Mouse (Mus musculus): Measurements from ENCODE around the gene Polh.

Polh gene

DNA sequence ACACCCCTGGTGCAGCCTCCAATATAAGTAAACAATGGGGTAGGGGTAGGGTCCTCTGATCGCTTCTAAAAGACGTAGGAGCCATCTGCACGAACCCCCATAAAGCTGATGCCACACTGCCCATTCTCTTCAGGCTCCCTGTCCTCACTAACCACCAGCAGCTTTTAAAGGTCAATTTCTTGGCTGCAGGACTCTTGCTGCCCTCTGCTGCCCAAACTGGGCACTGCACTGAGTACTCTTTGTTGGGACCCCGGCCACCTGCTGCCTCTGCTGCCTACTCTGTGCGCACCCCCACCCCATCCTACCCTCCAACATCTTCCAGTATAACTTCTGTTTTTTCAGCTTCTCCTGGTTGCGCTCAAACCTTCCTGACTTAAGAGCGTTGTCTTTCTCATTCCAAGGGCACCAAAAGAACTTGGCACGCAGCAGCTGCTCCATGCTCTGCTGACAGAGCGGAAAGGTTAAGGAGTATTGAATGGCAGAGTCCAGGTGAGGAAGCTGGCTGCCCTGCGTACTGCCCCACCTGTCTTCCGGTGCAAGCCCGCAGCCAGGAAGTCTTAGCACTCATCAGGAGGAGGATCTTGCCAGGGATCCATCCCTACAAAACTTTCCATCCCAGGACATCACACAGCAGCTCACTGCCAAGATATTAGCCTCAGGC, 70.3 kb downstream of the Polh start:
- peak; percentile 58 to 62 for DNase-seq (ENCODE audit: low spot score in 2 of 2)

DNA sequence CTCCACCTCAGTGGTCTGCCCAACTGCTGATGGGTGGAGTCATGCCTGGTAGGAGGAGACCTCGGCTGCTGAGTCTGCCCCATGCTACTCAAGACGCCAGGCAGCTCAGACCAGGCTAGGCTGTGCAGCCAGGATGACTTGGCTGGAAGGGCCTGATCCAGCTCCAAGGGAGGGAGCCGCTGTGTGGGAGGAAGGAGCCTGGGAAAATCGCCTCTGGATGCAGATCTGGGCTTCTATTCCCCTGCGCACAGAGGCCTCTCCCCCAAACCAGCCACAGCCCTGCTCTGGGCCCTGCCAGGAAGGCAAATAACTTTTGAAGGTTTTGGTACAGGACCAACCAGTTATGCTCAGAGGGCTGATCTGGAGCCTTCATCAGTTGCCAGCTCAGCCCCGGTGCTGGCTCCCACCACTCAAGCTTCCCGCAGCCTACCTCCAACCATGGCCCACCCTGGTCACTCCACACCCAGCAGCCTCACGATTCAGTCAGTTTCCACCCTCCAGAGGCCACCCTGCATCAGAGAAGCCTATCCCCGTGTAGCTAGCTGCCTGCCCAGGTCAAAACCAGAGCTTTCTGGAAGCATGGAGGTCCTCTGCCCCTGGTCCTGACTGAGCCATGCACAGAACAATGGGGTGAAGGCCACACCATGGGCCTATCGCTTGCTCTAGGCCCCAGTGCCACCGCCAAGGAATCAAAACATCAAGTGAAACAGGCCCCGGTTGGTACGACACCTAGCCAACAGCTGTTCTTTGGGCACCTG, 72.5 kb downstream of the Polh start:
- peak; percentile 49 to 75 for DNase-seq (ENCODE audit: low spot score in 2 of 2)

DNA sequence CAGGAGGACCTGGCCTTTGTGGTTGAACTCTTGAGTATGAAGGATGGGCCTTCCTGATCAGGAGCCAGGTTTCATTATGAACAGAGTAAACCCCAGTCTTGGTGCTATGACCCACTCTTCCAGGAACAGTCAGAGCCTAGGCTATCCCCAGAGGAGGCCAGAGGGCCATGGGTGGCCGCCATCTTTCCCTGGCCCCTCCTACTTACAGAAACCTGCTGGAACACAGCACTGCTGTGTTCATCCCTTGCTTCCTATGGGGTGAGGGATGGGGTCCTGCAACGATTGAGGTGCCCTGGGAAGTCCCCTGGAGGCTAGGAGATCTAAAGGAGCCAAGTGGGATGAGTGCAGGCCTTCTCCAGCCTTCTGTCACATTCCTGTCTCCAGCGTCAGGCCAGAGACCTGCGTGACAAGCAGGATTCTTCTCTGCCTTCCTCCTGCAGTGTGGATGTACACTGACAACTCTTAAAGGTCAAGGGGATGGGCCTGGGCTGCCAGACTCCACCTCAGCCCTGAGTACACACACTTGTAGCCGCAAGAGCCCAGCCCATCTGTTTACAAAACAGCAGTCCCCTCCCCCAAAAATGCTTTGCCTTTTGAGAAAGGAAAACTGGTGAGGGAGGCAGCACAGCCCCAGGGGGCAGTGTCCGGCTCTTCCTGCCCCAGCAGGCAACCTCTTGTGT, 74.5 kb downstream of the Polh start:
- DNase-seq (ENCODE audit: low spot score in 2 of 2) = no peak

DNA sequence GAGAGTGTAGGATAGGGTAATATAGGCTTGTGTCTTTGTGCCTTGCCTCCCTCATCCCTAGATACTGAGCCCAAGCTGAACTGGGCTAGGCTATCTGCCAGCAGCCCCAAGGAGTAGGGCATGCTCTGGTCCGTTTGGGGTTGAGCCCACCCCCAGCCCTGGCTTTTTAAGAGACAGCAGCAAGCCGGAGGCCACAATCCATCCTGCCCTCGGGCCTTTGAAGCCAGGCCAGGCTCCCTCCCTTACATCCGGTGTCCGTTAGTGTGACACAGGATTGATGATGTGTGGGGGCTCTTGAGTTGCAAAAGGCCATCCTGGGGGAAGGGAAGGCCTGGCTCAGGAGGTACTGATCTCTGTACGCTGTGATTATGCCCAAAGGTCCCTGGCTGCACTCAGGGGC, 75.8 kb downstream of the Polh start:
- DNase-seq (ENCODE audit: low spot score in 2 of 2) = no peak

DNA sequence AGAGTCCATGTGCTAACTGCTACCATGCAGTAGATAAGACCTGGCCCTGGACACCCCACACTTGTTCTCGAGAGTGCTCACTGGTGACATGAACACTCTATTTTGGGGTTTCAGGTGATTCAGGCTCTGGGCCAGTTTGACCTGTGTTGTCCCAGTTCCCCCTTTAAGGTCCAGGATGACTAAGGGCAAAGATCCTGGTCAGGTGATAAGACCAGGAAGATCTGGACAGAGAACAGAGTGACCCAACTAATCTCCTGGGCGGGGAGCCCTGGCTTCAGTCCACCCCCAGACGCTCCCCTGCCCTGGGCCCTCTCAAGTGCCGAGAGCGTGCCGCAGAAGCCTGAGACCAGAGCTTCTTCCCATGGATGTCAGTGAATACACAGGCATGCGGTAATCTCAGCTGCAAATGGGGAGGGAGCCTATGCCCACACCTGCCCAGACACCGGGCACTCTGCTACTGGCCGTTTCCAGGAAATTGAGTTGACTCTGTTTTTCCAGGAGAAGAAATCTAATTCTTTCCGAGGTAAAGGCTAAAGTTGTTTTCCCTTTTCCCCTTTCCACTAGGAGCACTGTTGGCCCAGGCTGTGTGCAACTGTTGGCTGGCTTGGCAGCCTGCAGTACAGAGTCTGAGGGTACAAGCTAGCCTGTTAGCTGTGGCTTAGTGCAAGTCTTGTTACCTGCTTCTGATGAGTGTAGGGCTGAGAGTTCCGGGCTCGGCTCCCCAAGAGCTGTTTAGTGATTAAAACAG, 78.3 kb downstream of the Polh start:
- DNase-seq (ENCODE audit: low spot score in 2 of 2) = no peak

DNA sequence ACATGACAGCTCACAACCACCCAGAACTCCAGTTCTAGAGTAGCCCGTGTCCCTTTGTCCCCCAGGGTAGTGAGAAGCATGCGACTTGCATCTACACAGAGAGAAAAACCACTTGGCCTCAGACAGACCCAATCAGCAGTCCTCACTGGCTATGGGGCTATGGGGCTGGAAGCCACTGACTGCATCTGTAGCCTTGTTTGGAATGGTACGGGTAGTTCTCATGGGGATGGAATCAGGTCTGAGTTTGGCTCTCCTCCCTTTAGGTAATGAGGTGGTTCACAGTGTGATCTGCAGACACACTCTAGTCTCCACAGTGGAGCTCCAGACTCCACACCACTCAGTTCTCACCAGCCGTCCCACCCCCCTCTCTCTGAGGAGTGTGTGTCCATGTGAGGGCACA, 79.2 kb downstream of the Polh start:
- DNase-seq (ENCODE audit: low spot score in 2 of 2) = no peak

DNA sequence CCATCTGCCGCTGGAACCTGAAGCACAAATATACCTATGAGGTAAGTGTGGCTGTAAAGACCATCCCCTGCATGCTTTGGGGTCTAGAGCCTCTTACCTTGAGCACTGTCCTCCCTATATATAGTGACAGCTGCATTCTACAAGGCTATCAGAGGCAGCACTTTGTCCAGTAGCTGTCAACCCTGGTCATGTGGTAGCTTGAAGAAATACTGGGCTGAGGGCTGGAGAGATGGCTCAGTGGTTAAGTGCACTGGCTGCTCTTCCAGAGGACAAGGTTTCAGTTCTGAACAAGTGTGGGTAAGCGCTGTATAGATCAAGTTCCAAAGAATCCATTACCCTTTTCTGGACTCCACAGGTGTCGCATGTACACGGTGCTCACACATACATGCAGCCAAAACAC, 79.7 kb downstream of the Polh start:
- DNase-seq (ENCODE audit: low spot score in 2 of 2) = no peak
